Mouse (Mus musculus) myocyte (in vitro differentiated cells): ENCODE results near the gene Plcl2.

Experiments
- CEBPB ChIP-seq: IDR thresholded peaks from 2 replicates; pipeline ENCODE4 v1.6.1; 2011; ENCODE audit warnings: mild to moderate bottlenecking, moderate library complexity; ENCODE audit not compliant: poor library complexity, insufficient read depth, severe bottlenecking
- E2F4 ChIP-seq: IDR thresholded peaks from one replicate; pipeline ENCODE4 v1.6.1; 2011; ENCODE audit warnings: mild to moderate bottlenecking, control low read depth, moderate library complexity; ENCODE audit not compliant: insufficient read depth
- MAX ChIP-seq: IDR thresholded peaks from one replicate; pipeline ENCODE4 v1.6.1; 2011; ENCODE audit warnings: low read depth, mild to moderate bottlenecking, control low read depth
- MYOD1 ChIP-seq, 3 experiments: IDR thresholded peaks; one replicate each; pipeline ENCODE4 v1.6.1; 2011; ENCODE audit warnings: control low read depth in 2 of 3, low read depth in 2 of 3, mild to moderate bottlenecking in 2 of 3, moderate library complexity in 1 of 3; ENCODE audit not compliant: insufficient read length in 2 of 3, control insufficient read depth in 1 of 3
- POLR2A ChIP-seq: IDR thresholded peaks from one replicate; pipeline ENCODE4 v1.6.1; 2011; ENCODE audit warnings: low read depth, mild to moderate bottlenecking, control low read depth, moderate library complexity; ENCODE audit not compliant: insufficient read length
- POLR2AphosphoS2 ChIP-seq: IDR thresholded peaks from one replicate; pipeline ENCODE4 v1.6.1; 2011; ENCODE audit warnings: low read depth, control low read depth; ENCODE audit not compliant: insufficient read length
- REST ChIP-seq: IDR thresholded peaks from one replicate; pipeline ENCODE4 v1.6.1; 2011; ENCODE audit warnings: mild to moderate bottlenecking, control low read depth, moderate library complexity; ENCODE audit not compliant: insufficient read depth, insufficient read length
- USF1 ChIP-seq: IDR thresholded peaks from one replicate; pipeline ENCODE4 v1.6.1; 2011; ENCODE audit warnings: low read depth, mild to moderate bottlenecking, control low read depth, moderate library complexity

DNA sequence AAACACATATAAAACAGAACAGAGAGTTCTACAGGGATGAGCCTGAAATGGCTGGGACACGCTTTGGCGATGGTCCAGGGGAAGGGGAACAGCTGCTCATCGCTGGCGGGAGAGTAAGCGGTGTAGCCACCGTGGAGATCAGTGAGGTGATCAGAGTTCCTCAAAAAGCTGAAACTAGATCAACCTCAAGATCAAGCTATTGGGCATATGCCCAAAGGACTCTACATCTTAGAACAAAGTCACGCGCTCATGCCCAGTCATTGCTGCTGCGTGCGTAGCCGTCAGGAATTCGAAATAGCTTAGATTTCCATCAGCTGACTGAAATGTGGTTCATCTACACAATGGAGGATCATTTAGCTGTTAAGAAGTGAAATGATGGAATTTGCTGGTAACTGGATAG is 65.0 kb downstream of the Plcl2 start:
- TF ChIP-seq CEBPB (no peak), POLR2A (no peak), E2F4 (no peak), MYOD1 (IDR thresholded peaks at IDR 0.05; ENCODE audit: control insufficient read depth in 1 of 3, insufficient read length in 2 of 3, low read depth in 2 of 3) (peak in 2 of 3 experiments; percentile 86 to 87), REST (no peak), POLR2AphosphoS2 (no peak), USF1 (peak; percentile 20), MAX (no peak)
